ENCODE assay signal across 12 mouse cellular contexts in the genomic region with DNA sequence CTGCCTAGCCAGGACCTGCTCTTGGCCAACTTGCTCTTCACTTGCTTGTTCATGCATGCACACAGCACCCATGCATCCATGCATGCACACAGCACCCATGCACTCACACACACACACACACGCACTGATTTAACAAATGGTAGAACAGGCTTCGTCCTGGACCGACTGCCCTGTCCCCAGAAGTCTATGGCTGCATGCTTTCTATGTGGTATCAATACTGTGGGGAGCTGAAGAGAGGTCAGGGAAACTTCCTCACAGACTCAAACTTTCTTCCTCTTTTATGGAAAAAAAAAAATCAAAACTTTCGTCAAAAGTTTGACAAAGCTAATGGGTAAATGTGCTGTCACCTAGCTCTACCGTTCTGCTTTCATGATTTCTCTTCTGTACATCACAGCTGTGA. TPM values are rescaled to one million over a fixed set of nuclear protein-coding genes. Genes with fewer than 3 reads are reported as not detected.
A peak's percentile ranks its signal among the peaks of the same experiment; 100 is the strongest.
DNase-seq lines count a peak whose midpoint lies in the region; ATAC-seq and TF ChIP-seq lines count a peak whose summit lies in the region.
"Had no signal": no experiment of that assay in that cellular context is flagged by ENCODE, and none has a peak within 500 bp of the region (broad histone marks: within the 10 kb centered on the region; RNA-seq: fewer than 3 reads in every experiment).

No protein-coding gene starts in this region.

- H3K9ac ChIP-seq in heart, postnatal 0 days (replicated peaks; ENCODE audit: low read depth, low read length), result no peak overlapping the region
- no peak overlapping the region for H3K9ac ChIP-seq in lung, embryonic 15.5 days
- H3K9ac ChIP-seq in liver, embryonic 13.5 days, result no peak overlapping the region
- H3K9ac ChIP-seq in stomach, postnatal 0 days (ENCODE audit: low read length), result no peak overlapping the region
- H3K9ac ChIP-seq: limb, embryonic 12.5 days; midbrain, embryonic 12.5 days had no signal

- TF ChIP-seq EP300 in heart, postnatal 0 days (IDR thresholded peaks at IDR 0.05; ENCODE audit: low read depth), result no peak
- no peak for TF ChIP-seq EP300 in stomach, postnatal 0 days (optimal IDR thresholded peaks at IDR 0.05)

- no peak overlapping the region for H3K4me2 ChIP-seq in heart, postnatal 0 days (ENCODE audit: low read depth, low read length)
- H3K4me2 ChIP-seq in lung, embryonic 15.5 days, result no peak overlapping the region
- H3K4me2 ChIP-seq in liver, embryonic 13.5 days, result no peak overlapping the region
- no peak overlapping the region for H3K4me2 ChIP-seq in stomach, postnatal 0 days (replicated peaks; ENCODE audit: low read depth)
- H3K4me2 ChIP-seq: limb, embryonic 12.5 days; midbrain, embryonic 12.5 days had no signal

- no peaks in the 10 kb centered on the region for H3K27me3 ChIP-seq in heart, postnatal 0 days (ENCODE audit: control insufficient read depth, insufficient read depth, low read length)
- no peaks in the 10 kb centered on the region for H3K27me3 ChIP-seq in heart, embryonic 10.5 days (ENCODE audit: insufficient read depth, poor library complexity, severe bottlenecking)
- H3K27me3 ChIP-seq in lung, embryonic 15.5 days, result no peaks in the 10 kb centered on the region
- H3K27me3 ChIP-seq in liver, embryonic 13.5 days, result no peaks in the 10 kb centered on the region
- no peaks in the 10 kb centered on the region for H3K27me3 ChIP-seq in stomach, postnatal 0 days (ENCODE audit: control insufficient read depth, insufficient read depth, low read length)
- H3K27me3 ChIP-seq: limb, embryonic 12.5 days; midbrain, embryonic 12.5 days had no signal

- no peak for DNase-seq in heart, postnatal 0 days (ENCODE audit: low spot score)
- no peak for DNase-seq in heart, embryonic 10.5 days (ENCODE audit: low spot score)
- DNase-seq in lung, postnatal 36 days, result no peak
- no peak for DNase-seq in liver, embryonic 13.5 days
- DNase-seq in stomach, postnatal 0 days (ENCODE audit: low spot score), result no peak
- no peak for DNase-seq in layer of hippocampus, adult 8-10 months (ENCODE audit: low spot score in 2 of 2)
- DNase-seq: layer of hippocampus, adult 9-11 months; right cerebral cortex, adult 18-20 months; thymus, postnatal 25 days had no signal

- H3K36me3 ChIP-seq in heart, postnatal 0 days (replicated peaks; ENCODE audit: control insufficient read depth, insufficient read depth, low read length), result peaks cover 98% of the 10 kb centered on the region
- peaks cover 100% of the 10 kb centered on the region for H3K36me3 ChIP-seq in heart, embryonic 10.5 days
- peaks cover 99% of the 10 kb centered on the region for H3K36me3 ChIP-seq in lung, embryonic 15.5 days
- peaks cover 99% of the 10 kb centered on the region for H3K36me3 ChIP-seq in liver, embryonic 13.5 days
- H3K36me3 ChIP-seq in stomach, postnatal 0 days (ENCODE audit: control insufficient read depth, insufficient read depth, low read length), result peaks cover 62% of the 10 kb centered on the region

- H3K27ac ChIP-seq in heart, postnatal 0 days (ENCODE audit: low read depth), result peak overlapping the region; percentile 51
- H3K27ac ChIP-seq in heart, embryonic 10.5 days, result no peak overlapping the region
- H3K27ac ChIP-seq in lung, embryonic 15.5 days, result peak overlapping the region; percentile 11; the same call in 1 of the 2 replicates
- H3K27ac ChIP-seq in liver, embryonic 13.5 days, result peak overlapping the region; percentile 70
- H3K27ac ChIP-seq in stomach, postnatal 0 days (replicated peaks), result peak overlapping the region; percentile 35; the same call in 1 of the 2 replicates
- H3K27ac ChIP-seq: limb, embryonic 12.5 days; midbrain, embryonic 12.5 days had no signal

- peaks cover 12% of the 10 kb centered on the region; the same call in 1 of the 2 replicates for H3K4me1 ChIP-seq in heart, postnatal 0 days (ENCODE audit: control insufficient read depth, insufficient read depth)
- peaks cover 26% of the 10 kb centered on the region for H3K4me1 ChIP-seq in heart, embryonic 10.5 days
- peaks cover 10% of the 10 kb centered on the region for H3K4me1 ChIP-seq in lung, embryonic 15.5 days
- H3K4me1 ChIP-seq in liver, embryonic 13.5 days (replicated peaks), result peaks cover 39% of the 10 kb centered on the region
- no peaks in the 10 kb centered on the region for H3K4me1 ChIP-seq in stomach, postnatal 0 days (replicated peaks; ENCODE audit: control insufficient read depth, insufficient read depth)
- H3K4me1 ChIP-seq: limb, embryonic 12.5 days; midbrain, embryonic 12.5 days had no signal

- TF ChIP-seq CTCF in heart, postnatal 0 days (IDR thresholded peaks at IDR 0.05; ENCODE audit: low read depth), result no peak
- no peak for TF ChIP-seq CTCF in stomach, postnatal 0 days (IDR thresholded peaks at IDR 0.05; ENCODE audit: low read depth)

- no peak for ATAC-seq in heart, postnatal 0 days (ENCODE audit: insufficient read depth, low read depth)
- ATAC-seq in lung, embryonic 15.5 days (ENCODE audit: borderline replicate concordance, extremely low read depth, low FRiP score, low TSS enrichment), result no peak
- ATAC-seq in liver, embryonic 13.5 days (ENCODE audit: low read depth), result 0 out of 2 replicates have a peak, but pooled peaks have one; percentile 4
- ATAC-seq in stomach, postnatal 0 days (ENCODE audit: low FRiP score, low TSS enrichment), result no peak

- no peaks in the 10 kb centered on the region for H3K9me3 ChIP-seq in heart, postnatal 0 days (replicated peaks; ENCODE audit: control insufficient read depth, low read length)
- H3K9me3 ChIP-seq in heart, embryonic 10.5 days, result no peaks in the 10 kb centered on the region
- no peaks in the 10 kb centered on the region for H3K9me3 ChIP-seq in lung, embryonic 15.5 days
- no peaks in the 10 kb centered on the region for H3K9me3 ChIP-seq in liver, embryonic 13.5 days (replicated peaks)
- no peaks in the 10 kb centered on the region for H3K9me3 ChIP-seq in stomach, postnatal 0 days (ENCODE audit: control insufficient read depth, low read length)
- H3K9me3 ChIP-seq: limb, embryonic 12.5 days; midbrain, embryonic 12.5 days had no signal

- WGBS in heart, postnatal 0 days, result 75% methylated on average over 5 of the region's 5 CpGs
- WGBS in heart, embryonic 10.5 days, result 81% methylated on average over 5 of the region's 5 CpGs
- 76% methylated on average over 5 of the region's 5 CpGs for WGBS in lung, embryonic 15.5 days
- WGBS in liver, embryonic 13.5 days (ENCODE audit: insufficient replicate concordance), result 58% methylated on average over 5 of the region's 5 CpGs
- 72% methylated on average over 5 of the region's 5 CpGs for WGBS in stomach, postnatal 0 days

- no peak overlapping the region for H3K4me3 ChIP-seq in heart, postnatal 0 days (ENCODE audit: low read depth, low read length)
- H3K4me3 ChIP-seq in heart, embryonic 10.5 days, result no peak overlapping the region
- no peak overlapping the region for H3K4me3 ChIP-seq in lung, embryonic 15.5 days
- no peak overlapping the region for H3K4me3 ChIP-seq in liver, embryonic 13.5 days (replicated peaks)
- no peak overlapping the region for H3K4me3 ChIP-seq in stomach, postnatal 0 days (ENCODE audit: low read depth, low read length)
- H3K4me3 ChIP-seq: limb, embryonic 12.5 days; midbrain, embryonic 12.5 days had no signal

RNA-seq across cellular contexts. Expression of gene Stab1, which starts 15.1 kb away (rescaled TPM):
- 75.3 and 90.4 TPM in 2 replicates for total RNA-seq in heart, postnatal 0 days (2014; rRNA removed; ENCODE audit: low replicate concordance)
- 24.0 and 25.4 TPM in 2 replicates for polyA plus RNA-seq in heart, postnatal 0 days (2015; fragmentation: Nextera tagmentation; extraction: Ambion mirVana)
- polyA plus RNA-seq in heart, embryonic 10.5 days (2016; fragmentation: Nextera tagmentation; extraction: Ambion mirVana), result 28.9 and 30.2 TPM in 2 replicates
- 45.3 and 53.6 TPM in 2 replicates for polyA plus RNA-seq in lung, embryonic 15.5 days (2015; fragmentation: Nextera tagmentation; extraction: Ambion mirVana)
- 18.5 and 19.2 TPM in 2 replicates for polyA plus RNA-seq in liver, embryonic 13.5 days (2015; fragmentation: Nextera tagmentation; extraction: Ambion mirVana)
- 23.7 and 23.9 TPM in 2 replicates for polyA plus RNA-seq in stomach, postnatal 0 days (2015; fragmentation: Nextera tagmentation; extraction: Ambion mirVana)
- 10 to 100 TPM; 17.6 to 27.0 (median 25.1) TPM for total RNA-seq in layer of hippocampus, adult 8-10 months (2022)

RNA-seq across cellular contexts. Expression of gene Tnnc1, which starts 24.6 kb away (rescaled TPM):
- 2,939 and 3,145 TPM in 2 replicates for total RNA-seq in heart, postnatal 0 days (2014; rRNA removed; ENCODE audit: low replicate concordance)
- polyA plus RNA-seq in heart, postnatal 0 days (2015; fragmentation: Nextera tagmentation; extraction: Ambion mirVana), result 7,680 and 7,748 TPM in 2 replicates
- polyA plus RNA-seq in heart, embryonic 10.5 days (2016; fragmentation: Nextera tagmentation; extraction: Ambion mirVana), result 1,899 and 2,942 TPM in 2 replicates
- polyA plus RNA-seq in lung, embryonic 15.5 days (2015; fragmentation: Nextera tagmentation; extraction: Ambion mirVana), result 91.8 and 115 TPM in 2 replicates
- 21.1 and 25.3 TPM in 2 replicates for polyA plus RNA-seq in liver, embryonic 13.5 days (2015; fragmentation: Nextera tagmentation; extraction: Ambion mirVana)
- 4.1 and 6.5 TPM in 2 replicates for polyA plus RNA-seq in stomach, postnatal 0 days (2015; fragmentation: Nextera tagmentation; extraction: Ambion mirVana)
- 1 to 10 TPM; 2.3 to 3.7 (median 2.9) TPM for total RNA-seq in layer of hippocampus, adult 8-10 months (2022)

RNA-seq across cellular contexts. Expression of gene Nisch, which starts 33.2 kb away (rescaled TPM):
- 292 and 338 TPM in 2 replicates for total RNA-seq in heart, postnatal 0 days (2014; rRNA removed; ENCODE audit: low replicate concordance)
- polyA plus RNA-seq in heart, postnatal 0 days (2015; fragmentation: Nextera tagmentation; extraction: Ambion mirVana), result 162 and 171 TPM in 2 replicates
- polyA plus RNA-seq in heart, embryonic 10.5 days (2016; fragmentation: Nextera tagmentation; extraction: Ambion mirVana), result 457 and 500 TPM in 2 replicates
- polyA plus RNA-seq in lung, embryonic 15.5 days (2015; fragmentation: Nextera tagmentation; extraction: Ambion mirVana), result 387 and 413 TPM in 2 replicates
- 77.9 and 84.9 TPM in 2 replicates for polyA plus RNA-seq in liver, embryonic 13.5 days (2015; fragmentation: Nextera tagmentation; extraction: Ambion mirVana)
- 87.7 and 106 TPM in 2 replicates for polyA plus RNA-seq in stomach, postnatal 0 days (2015; fragmentation: Nextera tagmentation; extraction: Ambion mirVana)
- total RNA-seq in layer of hippocampus, adult 8-10 months (2022), result 100 to 1,000 TPM; 432 to 530 (median 469) TPM

RNA-seq across cellular contexts. Expression of gene Sema3g, which starts 34.1 kb away (rescaled TPM):
- 4.4 and 12.7 TPM in 2 replicates for total RNA-seq in heart, postnatal 0 days (2014; rRNA removed; ENCODE audit: low replicate concordance)
- polyA plus RNA-seq in heart, postnatal 0 days (2015; fragmentation: Nextera tagmentation; extraction: Ambion mirVana), result 0.75 and 0.90 TPM in 2 replicates
- polyA plus RNA-seq in heart, embryonic 10.5 days (2016; fragmentation: Nextera tagmentation; extraction: Ambion mirVana), result 0.47 and 0.54 TPM in 2 replicates
- 2.1 and 2.5 TPM in 2 replicates for polyA plus RNA-seq in lung, embryonic 15.5 days (2015; fragmentation: Nextera tagmentation; extraction: Ambion mirVana)
- 0.02 and 0.05 TPM in 2 replicates for polyA plus RNA-seq in liver, embryonic 13.5 days (2015; fragmentation: Nextera tagmentation; extraction: Ambion mirVana)
- 0.38 and 0.53 TPM in 2 replicates for polyA plus RNA-seq in stomach, postnatal 0 days (2015; fragmentation: Nextera tagmentation; extraction: Ambion mirVana)
- total RNA-seq in layer of hippocampus, adult 8-10 months (2022), result 1 to 10 TPM; 4.7 to 5.9 (median 5.6) TPM

RNA-seq across cellular contexts. Expression of gene Nt5dc2, which starts 52.7 kb away (rescaled TPM):
- total RNA-seq in heart, postnatal 0 days (2014; rRNA removed; ENCODE audit: low replicate concordance), result 212 and 269 TPM in 2 replicates
- 146 and 158 TPM in 2 replicates for polyA plus RNA-seq in heart, postnatal 0 days (2015; fragmentation: Nextera tagmentation; extraction: Ambion mirVana)
- polyA plus RNA-seq in heart, embryonic 10.5 days (2016; fragmentation: Nextera tagmentation; extraction: Ambion mirVana), result 422 and 507 TPM in 2 replicates
- polyA plus RNA-seq in lung, embryonic 15.5 days (2015; fragmentation: Nextera tagmentation; extraction: Ambion mirVana), result 451 and 472 TPM in 2 replicates
- 174 and 196 TPM in 2 replicates for polyA plus RNA-seq in liver, embryonic 13.5 days (2015; fragmentation: Nextera tagmentation; extraction: Ambion mirVana)
- polyA plus RNA-seq in stomach, postnatal 0 days (2015; fragmentation: Nextera tagmentation; extraction: Ambion mirVana), result 61.0 and 65.3 TPM in 2 replicates
- total RNA-seq in layer of hippocampus, adult 8-10 months (2022), result 1 to 10 TPM; 5.9 to 8.8 (median 7.8) TPM

Comparison
In these comparisons a context has a peak if more than half of its experiments do, and no peak if none do; other contexts are left out.
1. RNA of gene Tnnc1, which starts 24.6 kb away (polyA plus RNA-seq): 7,680 to 7,748 TPM in heart, postnatal 0 days and 1,899 to 2,942 TPM in heart, embryonic 10.5 days; 91.8 to 115 TPM in lung, embryonic 15.5 days, 21.1 to 25.3 TPM in liver, embryonic 13.5 days and 4.1 to 6.5 TPM in stomach, postnatal 0 days; every median in the first group is over 10 times any median in the second.